Mouse (Mus musculus) CH12F3 (cell line): ENCODE measurements around the gene Baat.
"Not testable (repeated sequence)": the region's sequence is repeated elsewhere in the genome, so short reads cannot be mapped to it uniquely, and the experiment has no call there.

Experiments
- in situ Hi-C: fragments of 300-500 bp; cut with MboI; formaldehyde crosslinking; loops from 2 replicates; pipeline ENCODE4 v1.14.3; 2020; ENCODE audit warnings: low sequenced_read_pairs

The Baat gene

GRCm38 (mm10) chr4:49485934-49486650, 20.3 kb downstream of the Baat start:
- in situ Hi-C loops: not testable (repeated sequence)

DNA sequence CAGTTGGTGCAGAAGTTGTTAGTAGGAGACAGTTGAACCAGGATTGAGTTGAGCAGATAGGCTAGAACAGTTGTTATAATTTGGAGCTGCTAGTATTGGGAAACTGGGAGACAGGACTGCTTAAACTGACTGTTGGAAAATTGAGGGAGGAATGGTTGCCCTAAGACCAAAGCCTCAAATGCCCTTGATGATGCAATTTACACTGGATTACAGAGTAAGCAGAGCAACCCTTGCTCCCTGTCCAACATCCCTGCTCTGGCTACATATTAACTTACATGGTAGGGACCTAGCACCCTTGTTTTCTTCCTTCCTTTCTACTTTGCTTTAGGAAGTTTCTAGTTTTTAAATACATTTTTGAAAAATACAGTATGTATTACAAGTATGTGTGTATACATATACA, 20.9 kb downstream of the Baat start:
- in situ Hi-C loops: no loop called here

GRCm38 (mm10) chr4:49480896-49481295, 25.5 kb downstream of the Baat start:
- in situ Hi-C loops: no loop called here

DNA sequence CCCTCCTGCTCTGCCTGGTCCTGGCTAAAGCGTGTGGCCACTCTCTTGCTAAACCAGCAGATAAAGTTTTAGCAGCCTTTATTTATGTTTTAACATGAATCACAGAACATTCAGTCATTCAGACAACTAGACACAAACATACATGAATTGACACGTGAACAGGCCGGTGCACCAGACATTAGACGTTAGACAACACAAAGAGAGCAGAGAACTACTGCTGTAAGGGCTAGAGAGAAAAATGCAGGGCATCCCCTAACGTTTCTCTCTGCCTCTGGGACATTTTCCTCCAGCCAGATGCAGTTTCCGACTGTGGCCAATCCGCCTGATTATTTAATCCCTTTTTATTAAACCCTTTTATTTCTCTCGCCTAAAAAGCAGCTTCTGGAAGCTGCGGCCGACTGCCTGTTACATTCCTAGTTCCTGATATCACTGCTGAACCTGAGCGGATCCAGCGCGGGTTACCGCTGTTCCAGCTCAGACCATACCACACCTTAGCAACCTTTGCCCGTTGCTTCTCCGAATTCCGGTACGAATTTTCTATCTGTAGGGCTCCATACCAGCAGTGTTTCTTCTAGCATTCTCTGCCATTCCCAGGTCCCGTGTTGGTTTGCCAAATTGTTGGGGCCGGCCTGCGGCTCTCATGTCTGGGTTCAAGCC, 26.1 kb downstream of the Baat start:
- in situ Hi-C loops: no loop called here

DNA sequence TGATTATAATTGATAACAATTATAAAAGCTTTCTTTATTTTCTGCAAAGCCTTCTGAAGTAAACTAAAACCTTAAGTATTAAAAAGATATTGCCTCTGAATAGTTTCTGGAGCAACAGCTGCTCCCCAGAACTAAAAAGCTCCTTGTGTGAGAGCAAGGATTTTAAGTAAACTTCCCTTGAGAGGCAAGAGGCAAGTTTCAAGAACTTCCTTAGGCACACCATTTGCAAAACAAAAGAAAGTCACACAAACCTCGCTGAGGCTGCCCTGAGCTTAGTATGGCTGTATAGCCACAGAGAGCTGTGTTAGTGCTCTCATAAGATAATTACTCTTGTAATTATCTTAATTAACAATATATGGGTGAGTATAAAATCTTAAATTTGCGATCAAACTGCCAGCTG, 27.3 kb downstream of the Baat start:
- in situ Hi-C loops: not testable (repeated sequence)

- in situ Hi-C loops: no loop called here
These were observed 28.1 kb downstream of the Baat start for GRCm38 (mm10) chr4:49478118-49478877.

GRCm38 (mm10) chr4:49474583-49474982, 31.8 kb downstream of the Baat start:
- in situ Hi-C loops: no loop called here

GRCm38 (mm10) chr4:49473435-49474100, 32.8 kb downstream of the Baat start, which contains the start of gene Acnat1:
TSS of gene Acnat1 (minus strand) at chr4:49473912.
- in situ Hi-C loops: no loop called here

DNA sequence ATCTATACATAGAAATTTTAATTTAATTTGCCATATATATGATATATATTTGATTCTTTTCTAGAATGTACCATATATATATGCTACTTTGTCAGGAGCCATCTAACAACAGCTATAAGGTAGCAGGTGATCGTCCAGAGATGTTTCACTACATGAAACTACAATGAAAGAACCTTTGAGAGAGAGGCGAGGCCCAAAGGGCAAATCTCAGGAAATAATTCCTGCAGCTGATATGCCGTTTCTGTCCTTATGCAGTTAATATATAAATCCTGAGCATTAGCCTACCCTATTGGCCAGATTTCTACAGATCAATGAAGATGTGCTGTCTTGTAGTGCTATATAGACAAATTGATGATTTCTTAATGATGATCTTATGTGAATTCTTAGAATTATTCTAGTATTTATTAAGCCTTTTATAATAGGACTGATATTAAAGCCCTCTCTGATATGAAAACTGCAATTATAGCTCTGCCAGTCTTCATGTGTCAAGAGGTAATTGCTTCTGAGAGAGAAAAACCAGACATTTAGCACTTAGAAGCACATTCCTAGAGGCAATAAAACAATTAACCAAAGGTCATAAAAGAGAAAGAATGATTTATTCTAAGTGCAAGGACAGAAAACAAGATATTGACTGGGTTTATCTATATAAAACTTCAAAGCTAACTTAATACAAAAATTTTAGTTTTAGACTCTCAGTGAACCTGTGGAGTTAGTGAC, 36.8 kb downstream of the Baat start:
- in situ Hi-C loops: no loop called here

DNA sequence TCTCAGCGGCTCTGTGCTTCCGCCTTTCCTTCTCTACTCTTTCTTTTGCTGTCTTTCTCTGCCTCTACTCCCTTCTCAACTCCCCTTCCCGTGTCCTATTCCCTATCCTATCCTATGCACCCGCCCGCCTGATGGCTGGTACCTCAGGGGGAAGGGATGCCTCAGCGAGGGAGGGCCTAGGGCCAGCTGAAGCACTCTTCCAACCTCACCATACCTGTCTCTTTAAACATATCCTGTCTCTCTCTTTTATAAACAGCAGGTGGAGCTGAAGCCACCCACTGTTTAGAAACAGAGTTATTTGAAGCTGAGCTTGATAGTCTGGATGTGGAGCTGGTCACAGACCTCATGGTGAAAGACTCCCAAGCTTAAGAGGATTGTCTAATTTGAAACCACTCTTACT, 39.0 kb downstream of the Baat start:
- in situ Hi-C loops: no loop called here

DNA sequence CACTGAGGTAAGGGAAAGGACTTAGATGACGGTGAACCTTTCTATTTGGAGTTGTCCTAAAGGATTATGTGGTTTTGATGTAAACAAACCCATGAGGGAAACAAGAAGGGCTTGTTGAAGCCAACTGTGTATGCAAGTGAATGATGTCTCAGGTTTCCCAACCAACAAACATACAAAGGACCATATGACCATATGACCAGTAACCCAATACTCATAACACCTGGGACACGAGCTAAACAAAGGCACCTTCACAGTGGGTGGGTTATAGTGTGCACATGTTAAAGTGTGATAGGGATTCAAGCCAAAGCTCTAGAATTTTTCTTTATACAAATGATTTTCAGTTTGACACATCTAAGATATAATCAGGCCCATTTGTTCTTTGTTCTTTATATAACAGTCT, 50.2 kb downstream of the Baat start:
- in situ Hi-C loops: no loop called here

- in situ Hi-C loops: no loop called here
These were observed 54.4 kb downstream of the Baat start for GRCm38 (mm10) chr4:49451848-49452551.

- in situ Hi-C loops: not testable (repeated sequence)
These were observed 55.1 kb downstream of the Baat start for GRCm38 (mm10) chr4:49451133-49451847.
